Mouse (Mus musculus) liver, embryonic 11.5 days (tissue): ENCODE measurements around the gene Pip5k1c. TPM values are rescaled to one million over a fixed set of nuclear protein-coding genes. Genes with fewer than 3 reads are reported as not detected.

Source experiments
- ATAC-seq: fragments of 200-750 bp; cut with Nextera tagmentation; replicated peaks from 2 replicates; pipeline ENCODE4 v1.8.0; 2017; ENCODE audit warnings: moderate number of reproducible peaks, mild to moderate bottlenecking, moderate TSS enrichment, moderate library complexity; ENCODE audit not compliant: low FRiP score
- DNase-seq: peaks from one replicate; pipeline ENCODE4 v3.0.0-alpha.2; 2017; ENCODE audit warnings: low spot score
- H3K27ac ChIP-seq: fragments of 300-500 bp; sonication (generic); 2 replicates; pipeline ENCODE4 v1.5.1; 2014; ENCODE audit warnings: mild to moderate bottlenecking, low read depth, low read length, control low read depth
- H3K27me3 ChIP-seq: fragments of 300-500 bp; sonication (generic); replicated peaks from 2 replicates; pipeline ENCODE4 v1.6.1; 2014; ENCODE audit warnings: low read length, mixed read lengths; ENCODE audit not compliant: control insufficient read depth, insufficient read depth
- H3K36me3 ChIP-seq: fragments of 300-500 bp; sonication (generic); 2 replicates; pipeline ENCODE4 v1.6.1; 2014; ENCODE audit warnings: mild to moderate bottlenecking, low read length, moderate library complexity, mixed read lengths; ENCODE audit not compliant: control insufficient read depth, insufficient read depth
- H3K4me1 ChIP-seq: fragments of 300-500 bp; sonication (generic); replicated peaks from 2 replicates; pipeline ENCODE4 v1.6.1; 2014; ENCODE audit warnings: low read length, mixed read lengths; ENCODE audit not compliant: control insufficient read depth, insufficient read depth
- H3K4me2 ChIP-seq: fragments of 300-500 bp; sonication (generic); 2 replicates; pipeline ENCODE4 v1.6.1; 2014; ENCODE audit warnings: mild to moderate bottlenecking, control low read depth, moderate library complexity
- H3K4me3 ChIP-seq: fragments of 300-500 bp; sonication (generic); 2 replicates; pipeline ENCODE4 v1.5.1; 2014; ENCODE audit warnings: low read depth, low read length, control low read depth
- H3K9ac ChIP-seq: fragments of 300-500 bp; sonication (generic); 2 replicates; pipeline ENCODE4 v1.6.1; 2014; ENCODE audit warnings: low read depth, low read length, control low read depth
- H3K9me3 ChIP-seq: fragments of 300-500 bp; sonication (generic); 2 replicates; pipeline ENCODE4 v1.6.1; 2016; ENCODE audit warnings: low read length, inconsistent platforms, mixed read lengths; ENCODE audit not compliant: control insufficient read depth
- WGBS: fragments of 180-500 bp; shearing (Covaris S2); extraction: QIAGEN DNeasy Blood & Tissue Kit; methylation state at CpG from one replicate; pipeline ENCODE4 v1.1.7; 2014; 5-methylcytosine and 5-hydroxymethylcytosine counted together
- polyA plus RNA-seq: library from polyadenylated mRNA; unstranded; fragments of >200 nt; fragmentation: Nextera tagmentation; extraction: Ambion mirVana; gene quantifications from 2 replicates; pipeline ENCODE4 v1.2.1, GENCODE M21; 2014

The Pip5k1c gene
- polyA plus RNA-seq, 1 experiment from 2014 or later: 40.0 TPM

DNA sequence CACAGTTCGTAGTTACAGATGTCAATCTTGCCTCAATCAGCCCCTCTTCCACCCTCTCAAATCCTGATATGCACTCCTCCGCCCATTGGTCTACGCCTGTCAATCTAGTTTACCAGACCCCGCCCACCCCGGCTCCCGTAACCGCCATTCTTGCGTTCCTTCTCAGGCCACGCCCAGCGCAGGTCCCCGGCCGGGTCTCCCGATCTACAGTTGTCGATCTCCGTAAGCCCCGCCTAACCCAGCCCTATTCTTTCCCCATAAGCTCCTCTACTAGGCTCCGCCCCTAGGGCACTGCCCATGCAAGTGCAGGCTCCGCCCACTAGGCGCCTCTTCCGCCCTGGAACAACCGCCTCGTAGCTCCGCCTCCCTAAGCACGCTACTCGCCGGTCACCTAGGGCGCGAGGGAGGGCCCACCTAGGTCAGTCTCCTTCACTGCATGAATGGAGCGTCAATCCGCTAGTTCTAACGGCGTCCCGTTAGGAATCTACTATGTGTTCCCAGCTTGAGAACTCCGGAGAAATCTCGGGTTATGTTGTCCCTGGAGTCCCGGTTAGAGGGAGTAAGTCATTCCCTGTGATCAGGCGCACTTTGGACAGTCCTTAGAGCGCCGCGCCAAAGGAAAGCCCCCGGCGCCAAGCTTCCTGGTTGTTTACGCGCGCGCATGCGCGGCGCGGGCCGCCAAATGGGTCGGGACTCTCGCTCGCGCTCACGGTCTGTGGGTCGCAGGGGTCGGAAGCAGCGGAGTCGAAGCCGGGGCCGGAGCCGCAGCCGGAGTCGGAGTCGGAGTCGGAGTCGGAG is 28.0 kb downstream of the Pip5k1c start, which contains the start of gene Cactin:
TSS of gene Cactin (plus strand) at position 554 of the 798 bp plus-strand sequence.
- H3K9ac ChIP-seq: peak within 1 kb of the TSS; percentile 88
- peak; percentile 88 for ATAC-seq
- H3K4me2 ChIP-seq: peak within 1 kb of the TSS; percentile 96
- no peaks in the 10 kb centered on the region for H3K9me3 ChIP-seq
- DNase-seq: peak; percentile 98
- H3K4me1 ChIP-seq: peaks cover 34% of the 10 kb centered on the region
- H3K27me3 ChIP-seq: no peaks in the 10 kb centered on the region
- H3K27ac ChIP-seq: peak within 1 kb of the TSS; percentile 78
- H3K36me3 ChIP-seq: peaks cover 41% of the 10 kb centered on the region
- peak within 1 kb of the TSS; percentile 97 for H3K4me3 ChIP-seq
- WGBS: under 1% methylated on average over 68 of the region's 68 CpGs

DNA sequence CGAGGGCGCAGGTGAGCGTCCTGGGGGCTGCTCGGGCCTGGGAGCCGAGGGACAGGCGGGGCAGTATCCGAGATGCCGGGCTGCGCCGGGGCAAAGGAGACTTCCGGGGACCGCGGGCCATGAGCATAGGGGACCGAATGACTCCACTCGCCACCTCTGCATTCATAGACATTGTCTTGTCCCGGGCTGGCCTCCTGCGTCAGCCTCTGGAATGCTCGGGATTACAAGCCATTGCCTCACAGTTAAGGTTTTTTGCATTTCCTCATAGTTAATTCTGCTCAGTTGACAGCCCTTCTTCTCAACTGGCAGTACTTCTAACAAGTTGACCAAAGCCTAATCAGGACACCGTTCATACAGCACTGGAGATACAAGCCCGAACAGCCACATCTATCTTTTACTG is 28.7 kb downstream of the Pip5k1c start:
- Histone ChIP-seq H3K9ac (peak overlapping the region; percentile 88), H3K4me1 (peaks cover 38% of the 10 kb centered on the region), H3K27ac (peak overlapping the region; percentile 78), H3K36me3 (peaks cover 48% of the 10 kb centered on the region), H3K27me3 (no peaks in the 10 kb centered on the region), H3K4me2 (peak overlapping the region; percentile 96), H3K4me3 (peak overlapping the region; percentile 97), H3K9me3 (no peaks in the 10 kb centered on the region)
- WGBS: 3% methylated on average over 20 of the region's 20 CpGs
- DNase-seq (no peak), ATAC-seq (no peak)

DNA sequence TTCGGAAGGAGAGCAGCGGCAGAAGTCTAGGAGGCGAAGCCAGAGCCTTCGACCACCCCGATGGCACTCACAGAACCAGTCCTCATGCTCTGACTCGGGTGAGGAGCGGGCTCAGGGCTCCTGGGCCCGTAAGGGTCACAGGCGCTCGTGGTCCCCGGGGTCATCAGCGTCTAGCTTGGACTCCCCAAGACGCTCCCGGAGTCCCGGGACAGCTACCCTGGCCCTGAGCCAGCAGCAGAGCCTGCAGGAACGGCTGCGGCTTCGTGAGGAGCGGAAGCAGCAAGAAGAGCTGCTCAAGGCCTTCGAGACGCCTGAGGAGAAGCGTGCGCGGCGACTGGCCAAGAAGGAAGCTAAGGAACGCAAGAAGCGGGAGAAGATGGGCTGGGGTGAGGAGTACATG is 29.7 kb downstream of the Pip5k1c start:
- Histone ChIP-seq H3K9ac (0 out of 2 replicates have a peak overlapping the region, but pooled peaks have one; percentile 88), H3K27ac (no peak overlapping the region)
- DNase-seq: no peak

DNA sequence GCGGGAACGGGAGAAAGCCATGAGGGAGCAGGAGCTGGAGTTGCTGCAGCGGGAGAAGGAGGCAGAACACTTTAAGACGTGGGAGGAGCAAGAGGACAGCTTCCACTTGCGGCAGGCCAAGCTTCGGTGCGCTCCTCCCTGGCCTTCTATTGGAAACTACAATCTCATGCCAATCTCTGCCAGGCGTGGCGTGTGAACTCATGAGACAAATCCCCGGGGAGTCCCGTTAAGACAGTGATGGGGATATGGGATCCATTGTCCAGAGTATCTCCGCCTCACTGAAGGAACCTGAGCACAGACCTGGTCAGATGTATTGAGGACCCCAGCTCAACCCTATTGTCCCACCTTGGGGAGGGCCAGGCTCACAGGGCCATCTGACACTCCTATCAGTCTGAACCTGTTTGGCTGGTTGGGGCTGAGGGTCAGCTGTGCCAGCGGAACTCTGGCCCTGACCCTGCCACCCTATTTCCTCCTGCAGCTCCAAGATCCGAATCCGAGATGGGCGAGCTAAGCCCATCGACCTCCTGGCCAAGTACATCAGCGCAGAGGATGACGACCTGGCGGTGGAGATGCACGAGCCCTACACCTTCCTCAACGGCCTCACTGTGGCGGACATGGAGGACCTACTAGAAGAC is 30.5 kb downstream of the Pip5k1c start:
- peaks cover 38% of the 10 kb centered on the region for H3K4me1 ChIP-seq
- H3K27ac ChIP-seq: no peak overlapping the region
- peaks cover 53% of the 10 kb centered on the region for H3K36me3 ChIP-seq
- no peaks in the 10 kb centered on the region for H3K27me3 ChIP-seq
- no peaks in the 10 kb centered on the region for H3K9me3 ChIP-seq
- no peak overlapping the region for H3K4me2 ChIP-seq
- WGBS: 94% methylated on average over 23 of the region's 23 CpGs
- H3K9ac ChIP-seq: no peak overlapping the region
- H3K4me3 ChIP-seq: no peak overlapping the region; the same call in 1 of the 2 replicates
- no peak for DNase-seq
- ATAC-seq: no peak

More for the DNA sequence above, 29.7 kb downstream of the Pip5k1c start:
- ATAC-seq: no peak
- Histone ChIP-seq H3K4me3 (peak overlapping the region; percentile 97), H3K27me3 (no peaks in the 10 kb centered on the region), H3K4me2 (peak overlapping the region; percentile 96), H3K9me3 (no peaks in the 10 kb centered on the region), H3K36me3 (peaks cover 56% of the 10 kb centered on the region), H3K4me1 (peaks cover 33% of the 10 kb centered on the region)
- 94% methylated on average over 27 of the region's 27 CpGs for WGBS

DNA sequence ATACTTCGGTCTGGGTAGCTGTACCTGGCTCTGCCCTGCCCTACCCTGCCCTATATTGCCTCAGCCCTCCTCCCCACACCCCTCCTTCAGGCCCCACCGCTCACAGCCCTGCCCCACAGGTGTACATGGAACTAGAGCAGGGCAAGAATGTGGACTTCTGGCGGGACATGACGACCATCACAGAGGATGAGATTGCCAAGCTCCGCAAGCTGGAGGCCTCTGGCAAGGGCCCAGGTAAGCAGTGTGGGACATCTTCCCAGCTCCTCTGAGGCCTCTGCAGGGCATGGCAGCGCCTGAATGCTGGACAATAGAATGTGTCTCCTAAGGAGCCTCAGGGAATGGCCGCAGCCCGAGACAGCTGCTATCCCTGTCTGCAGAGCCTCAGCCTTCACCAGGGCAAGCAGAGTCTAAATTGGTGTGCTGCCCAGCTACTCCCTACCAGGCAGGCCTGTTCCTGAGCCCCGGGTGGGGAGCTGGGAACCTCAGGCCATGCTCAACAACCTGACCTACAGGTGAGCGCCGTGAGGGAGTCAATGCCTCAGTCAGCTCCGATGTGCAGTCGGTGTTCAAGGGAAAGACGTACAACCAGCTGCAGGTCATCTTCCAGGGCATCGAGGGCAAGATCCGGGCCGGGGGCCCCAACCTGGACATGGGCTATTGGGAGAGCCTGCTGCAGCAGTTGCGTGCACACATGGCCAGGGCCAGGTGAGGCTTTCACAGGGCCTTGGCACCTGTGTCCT is 31.2 kb downstream of the Pip5k1c start:
- Histone ChIP-seq H3K4me3 (no peak overlapping the region), H3K4me2 (no peak overlapping the region), H3K36me3 (peaks cover 50% of the 10 kb centered on the region), H3K27ac (no peak overlapping the region), H3K27me3 (no peaks in the 10 kb centered on the region), H3K9me3 (no peaks in the 10 kb centered on the region), H3K9ac (no peak overlapping the region), H3K4me1 (peaks cover 40% of the 10 kb centered on the region)
- DNase-seq (no peak), ATAC-seq (no peak)
- 96% methylated on average over 18 of the region's 18 CpGs for WGBS

DNA sequence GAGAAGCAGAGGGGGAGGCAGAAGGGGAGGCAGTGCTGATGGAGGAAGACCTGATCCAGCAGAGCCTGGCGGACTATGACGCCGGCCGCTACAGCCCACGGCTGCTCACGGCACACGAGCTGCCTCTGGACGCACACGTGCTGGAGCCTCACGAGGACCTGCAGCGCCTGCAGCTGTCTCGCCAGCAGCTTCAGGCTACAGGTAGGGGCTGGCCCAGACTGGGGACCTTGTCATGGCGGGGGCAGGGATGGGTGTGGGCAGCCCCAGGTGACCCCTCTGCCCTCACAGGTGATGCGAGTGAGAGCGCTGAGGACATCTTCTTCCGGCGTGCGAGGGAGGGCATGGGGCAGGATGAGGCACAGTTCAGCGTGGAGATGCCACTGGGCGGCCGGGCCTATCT is 32.4 kb downstream of the Pip5k1c start:
- Histone ChIP-seq H3K4me2 (no peak overlapping the region), H3K4me3 (no peak overlapping the region), H3K4me1 (peaks cover 39% of the 10 kb centered on the region), H3K27ac (no peak overlapping the region), H3K36me3 (peaks cover 50% of the 10 kb centered on the region), H3K9me3 (no peaks in the 10 kb centered on the region), H3K9ac (no peak overlapping the region), H3K27me3 (no peaks in the 10 kb centered on the region)
- DNase-seq (no peak), ATAC-seq (no peak)
- 93% methylated on average over 21 of the region's 21 CpGs for WGBS

DNA sequence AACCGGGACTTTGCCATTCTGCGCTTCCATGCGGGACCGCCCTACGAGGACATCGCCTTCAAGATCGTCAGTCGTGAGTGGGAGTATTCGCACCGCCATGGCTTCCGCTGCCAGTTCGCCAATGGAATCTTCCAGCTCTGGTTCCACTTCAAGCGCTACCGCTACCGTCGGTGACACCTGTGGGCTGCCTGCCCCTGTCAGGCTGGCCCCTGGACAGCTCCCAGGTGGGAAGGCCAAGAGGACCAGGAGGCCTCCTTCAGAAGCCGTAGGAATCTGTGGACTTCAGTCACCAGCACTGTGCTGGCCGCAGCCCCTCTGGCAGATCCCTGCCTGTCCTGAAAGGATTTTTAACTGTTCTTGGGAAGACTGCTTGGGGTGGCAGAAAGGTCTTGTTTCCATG is 33.0 kb downstream of the Pip5k1c start:
- no peak overlapping the region for H3K4me2 ChIP-seq
- peaks cover 50% of the 10 kb centered on the region for H3K36me3 ChIP-seq
- ATAC-seq: no peak
- WGBS: 91% methylated on average over 18 of the region's 18 CpGs
- H3K4me3 ChIP-seq: no peak overlapping the region
- H3K9ac ChIP-seq: no peak overlapping the region
- H3K4me1 ChIP-seq: peaks cover 39% of the 10 kb centered on the region
- peak overlapping the region; percentile 70; the same call in 1 of the 2 replicates for H3K27ac ChIP-seq
- DNase-seq: no peak
- no peaks in the 10 kb centered on the region for H3K27me3 ChIP-seq
- H3K9me3 ChIP-seq: no peaks in the 10 kb centered on the region

DNA sequence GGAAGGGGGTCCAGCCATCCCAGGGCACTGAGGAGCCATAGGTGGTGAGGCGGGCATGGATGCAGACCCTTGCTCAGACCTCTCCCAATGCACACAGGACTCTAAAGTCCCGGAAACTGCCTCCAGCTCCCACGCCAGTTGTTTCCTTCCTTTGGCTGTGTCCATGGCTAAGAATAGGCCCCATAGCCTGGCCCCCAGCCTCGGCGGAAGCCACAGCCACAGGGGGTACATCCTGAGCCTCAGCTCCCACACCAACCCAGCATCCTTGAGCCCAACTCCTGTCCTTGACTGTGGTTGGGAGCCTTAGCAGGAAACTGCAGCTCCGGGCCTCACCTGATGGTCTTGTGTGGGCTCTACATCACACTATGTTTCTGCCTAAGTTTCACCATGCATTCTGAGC is 34.1 kb downstream of the Pip5k1c start:
- Histone ChIP-seq H3K27me3 (no peaks in the 10 kb centered on the region; the same call in 1 of the 2 replicates), H3K4me3 (no peak overlapping the region), H3K4me2 (peak overlapping the region; percentile 24), H3K9ac (0 out of 2 replicates have a peak overlapping the region, but pooled peaks have one; percentile 20), H3K36me3 (peaks cover 50% of the 10 kb centered on the region), H3K4me1 (peaks cover 36% of the 10 kb centered on the region), H3K27ac (peak overlapping the region; percentile 70), H3K9me3 (no peaks in the 10 kb centered on the region)
- WGBS: 53% methylated on average over 6 of the region's 6 CpGs
- DNase-seq (no peak), ATAC-seq (peak; percentile 26; the same call in 1 of the 2 replicates)
